Mouse (Mus musculus): ENCODE measurements around the gene Sorcs1.

- TF ChIP-seq POLR2A (IDR thresholded peaks at IDR 0.05; ENCODE audit: insufficient read depth, low read depth, low read length) (no peak), CTCF (IDR thresholded peaks at IDR 0.05) (peak; percentile 85), EP300 (IDR thresholded peaks at IDR 0.05; ENCODE audit: insufficient read depth, low read depth, low read length) (no peak)
Measured at GRCm38 (mm10) chr19:50258718-50259413, 419.6 kb downstream of the Sorcs1 start.
